Mouse (Mus musculus) spleen, adult 18-20 months (tissue): ENCODE data around the gene Inka1.
"Not testable (repeated sequence)": the region's sequence is repeated elsewhere in the genome, so short reads cannot be mapped to it uniquely, and the experiment has no call there.

Source experiments
- DNase-seq, 2 experiments: peaks; one replicate each; pipeline ENCODE4 v3.0.0; 2022; ENCODE audit warnings: mixed read lengths in 2 of 2

Inka1 gene

DNA sequence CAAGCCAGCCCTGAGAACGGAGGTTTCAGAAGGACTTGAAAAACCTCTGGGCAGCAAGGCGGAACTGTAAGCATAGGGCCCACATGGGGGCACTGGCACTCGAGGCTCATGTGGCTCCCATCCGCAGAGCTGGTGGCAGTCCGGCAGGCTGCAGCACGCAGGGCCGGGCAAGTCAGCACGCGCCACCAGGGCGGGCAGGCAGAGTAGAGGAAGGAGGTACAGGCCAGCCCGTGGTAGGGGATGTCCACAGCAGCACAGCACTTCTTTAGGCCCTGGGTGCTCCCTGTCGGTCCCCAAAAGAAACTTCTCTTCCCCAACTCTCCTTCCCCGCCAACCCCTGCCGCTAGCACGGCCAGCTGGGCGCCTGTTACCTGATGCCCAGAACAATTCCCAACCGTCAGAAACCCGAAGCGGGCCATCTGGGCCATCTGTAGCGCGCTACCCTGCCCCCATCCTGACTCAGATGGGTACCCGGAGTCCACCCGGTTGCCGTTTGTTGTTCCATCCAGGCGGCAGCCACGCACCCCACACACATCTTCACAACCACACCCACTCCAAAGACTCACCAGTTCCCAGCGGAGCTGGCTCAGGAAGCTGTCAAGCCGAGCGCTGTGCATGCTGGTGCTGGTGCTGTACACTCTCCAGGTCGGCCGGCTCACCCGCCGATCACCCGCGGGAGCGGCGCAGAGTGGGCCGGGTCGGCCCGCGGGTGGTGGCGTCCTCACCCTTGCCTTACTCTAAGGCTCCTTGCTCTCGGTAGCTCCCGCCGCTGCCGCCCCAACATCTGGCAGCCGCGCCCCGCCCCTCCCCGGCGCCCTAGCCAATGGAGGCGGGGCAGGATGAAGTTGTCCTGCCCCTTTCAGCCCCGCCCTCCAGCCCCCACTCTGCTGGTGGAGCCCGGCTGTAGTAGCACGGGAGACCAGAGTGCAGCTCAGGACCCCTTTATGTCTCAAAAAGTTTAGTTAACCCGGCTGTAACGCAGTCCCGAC is at the start of gene Inka1:
Gene Inka1 (minus strand): TSS at position 749 of the 989 bp plus-strand sequence.
- DNase-seq = peak; percentile 88 to 95

DNA sequence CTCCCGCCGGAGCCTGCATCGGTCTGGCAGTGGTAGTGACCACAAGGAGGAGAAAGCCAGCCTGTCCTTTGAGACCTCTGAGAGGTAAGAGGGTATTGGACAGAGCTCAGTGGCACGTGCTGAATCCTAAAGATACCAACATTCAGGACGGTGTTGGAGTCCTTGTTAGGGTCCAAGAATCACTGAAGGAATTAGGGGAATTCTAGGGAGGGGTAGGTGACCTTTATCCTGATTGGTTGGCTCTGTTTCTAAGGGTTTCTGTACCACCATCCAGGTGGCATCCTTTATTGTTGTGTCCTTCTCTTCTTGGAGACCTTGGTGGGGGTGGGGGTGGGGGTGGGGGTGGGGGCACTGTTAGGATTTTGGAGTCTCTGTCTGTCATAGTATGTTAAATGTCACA is 46.4 kb upstream of the Inka1 start:
- no peak for DNase-seq

DNA sequence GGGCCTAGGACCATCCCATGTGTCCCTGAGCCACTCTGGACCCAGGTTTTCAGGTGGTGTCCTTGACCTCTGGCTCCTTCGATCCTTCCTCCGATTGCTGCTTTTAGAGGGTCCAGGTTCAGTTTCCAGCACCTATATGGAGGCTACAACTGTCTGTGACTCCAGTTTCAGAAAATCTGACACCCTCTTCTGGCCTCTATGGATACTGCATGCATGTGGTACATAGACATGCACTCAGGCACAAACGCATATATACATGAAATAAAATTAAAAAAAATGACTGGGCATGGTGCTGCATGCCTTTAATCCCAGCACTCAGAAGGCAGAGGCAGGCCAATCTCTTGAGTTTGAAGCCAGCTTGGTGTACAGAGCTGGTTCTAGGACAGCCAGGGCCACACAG is 42.2 kb upstream of the Inka1 start:
- DNase-seq = no peak

DNA sequence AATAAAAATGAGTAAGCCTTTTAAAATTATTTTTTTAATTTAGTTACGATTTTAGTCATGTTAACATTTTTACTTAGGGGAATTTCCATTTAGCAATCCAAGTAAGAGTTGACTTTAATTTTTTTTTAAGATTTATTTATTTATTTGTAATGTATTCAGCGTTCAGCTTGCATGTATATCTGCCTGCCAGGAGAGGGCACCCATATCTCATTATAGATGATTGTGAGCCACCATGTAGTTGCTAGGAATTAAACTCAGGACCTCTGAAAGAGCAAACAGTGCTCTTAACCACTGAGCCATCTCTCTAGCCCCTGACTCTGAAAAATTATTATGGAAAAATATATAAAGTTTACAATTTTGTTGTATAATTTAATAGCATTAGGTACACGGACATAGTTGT is 40.9 kb upstream of the Inka1 start:
- no peak for DNase-seq

DNA sequence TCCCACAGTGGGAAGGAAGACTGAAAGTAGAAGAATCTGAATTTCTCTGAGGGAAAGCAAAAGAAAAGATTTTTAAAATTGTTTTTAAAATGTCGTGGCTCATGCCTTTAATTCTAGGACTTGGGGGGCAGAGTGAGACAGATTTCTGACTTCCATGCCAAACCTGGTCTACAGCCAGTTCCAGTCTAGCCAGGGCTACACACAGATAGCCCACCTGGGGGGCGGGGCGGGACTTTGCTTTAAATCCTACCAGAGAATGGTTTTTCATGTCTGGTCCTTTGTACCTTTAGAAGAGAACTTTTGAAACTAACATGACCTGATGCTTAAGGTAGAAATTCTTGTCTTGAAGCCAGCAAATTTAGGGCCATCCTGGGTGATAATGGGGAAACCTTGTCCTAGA is 37.5 kb upstream of the Inka1 start:
- no peak for DNase-seq

DNA sequence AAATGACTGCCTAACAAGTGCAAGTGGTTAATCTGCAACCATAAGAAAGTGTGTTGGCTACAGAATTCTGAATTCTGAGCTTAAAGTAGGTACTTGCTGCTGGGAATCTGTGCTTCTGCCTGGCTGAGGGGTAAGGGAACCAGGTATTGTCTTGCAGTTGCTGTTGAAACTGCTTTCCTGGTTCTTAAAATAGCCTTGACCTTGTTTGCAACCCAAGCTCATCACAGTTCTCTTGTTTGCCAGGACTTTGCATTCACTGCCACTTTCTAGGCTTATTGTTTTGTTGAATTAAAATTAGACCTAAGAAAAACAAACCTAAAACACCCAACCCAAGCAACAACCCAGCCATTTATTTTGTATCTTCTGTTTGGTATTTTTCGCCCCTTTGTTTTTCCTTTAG is 35.1 kb upstream of the Inka1 start:
- DNase-seq = no peak

DNA sequence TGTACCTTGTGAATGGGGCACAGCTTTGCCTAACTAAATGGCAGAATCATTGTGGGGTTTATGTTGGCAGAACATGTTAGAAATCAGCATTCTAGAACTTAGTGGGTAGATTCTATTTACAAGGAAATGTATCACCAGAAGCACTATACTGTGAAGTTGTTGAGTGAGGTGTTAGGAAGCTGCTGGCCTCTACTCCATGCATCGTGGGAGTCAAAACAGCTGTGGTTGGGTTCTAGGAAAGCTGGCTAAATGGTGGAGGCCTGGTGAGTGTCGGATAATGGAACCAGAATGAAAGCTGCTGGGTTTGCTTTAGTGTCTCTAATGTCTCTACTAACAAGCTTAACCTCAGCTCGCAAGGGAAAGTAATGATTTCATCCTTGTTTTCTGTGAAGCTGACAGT is 31.4 kb upstream of the Inka1 start:
- no peak for DNase-seq

DNA sequence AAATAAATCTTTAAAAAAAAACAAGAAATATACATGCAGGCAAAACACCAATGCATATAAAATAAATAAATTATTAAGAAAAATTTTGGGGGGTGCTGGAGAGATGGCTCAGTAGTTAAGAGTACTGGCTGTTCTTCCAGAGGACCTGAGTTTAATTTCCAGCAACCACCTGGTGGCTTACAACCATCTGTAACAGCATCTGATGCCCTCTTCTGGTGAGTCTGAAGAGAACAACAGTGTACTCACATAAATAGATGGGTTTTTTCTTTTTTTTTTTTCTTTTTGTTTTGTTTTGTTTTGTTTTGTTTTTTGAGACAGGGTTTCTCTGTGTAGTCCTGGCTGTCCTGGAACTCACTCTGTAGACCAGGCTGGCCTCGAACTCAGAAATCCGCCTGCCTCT is 27.9 kb upstream of the Inka1 start:
- not testable (repeated sequence) for DNase-seq

DNA sequence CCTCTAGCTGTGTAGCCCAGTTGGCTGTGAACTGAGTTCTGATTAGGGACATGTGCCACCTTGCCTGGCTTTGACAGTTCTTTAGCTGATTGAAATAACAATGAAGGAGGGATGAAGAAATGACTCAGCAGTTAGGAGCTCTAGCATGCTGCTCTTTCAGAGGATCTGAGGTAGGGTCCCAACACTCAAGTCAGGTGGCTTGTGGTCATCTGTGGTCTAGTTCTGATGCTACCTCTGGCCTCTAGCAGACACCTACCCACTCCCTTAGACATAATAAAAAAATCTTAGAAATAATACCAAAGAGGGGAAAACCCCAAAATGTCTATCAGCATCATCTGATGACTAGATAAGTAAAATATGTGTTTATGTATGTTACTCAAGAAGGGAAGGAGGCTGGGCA is 24.7 kb upstream of the Inka1 start:
- no peak for DNase-seq

DNA sequence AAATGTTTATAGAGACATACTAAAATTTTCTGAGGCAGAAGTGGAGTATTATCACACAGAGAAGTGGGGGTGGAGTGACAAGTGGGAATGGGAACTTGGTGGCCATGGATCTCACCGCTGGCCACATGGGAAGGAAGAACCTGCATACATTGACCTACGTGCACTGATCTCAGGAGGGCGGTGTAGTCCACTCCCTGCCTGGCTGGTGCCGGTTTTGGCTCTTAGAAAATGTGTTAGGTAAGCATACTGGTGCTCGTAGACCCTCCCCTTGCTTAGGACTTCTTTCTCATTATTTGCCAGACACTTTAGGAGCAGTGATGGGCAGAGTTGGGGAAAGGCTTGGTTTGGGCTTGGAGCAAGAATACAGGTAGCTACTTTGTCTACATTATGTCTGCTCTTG is 22.4 kb upstream of the Inka1 start:
- DNase-seq = no peak

DNA sequence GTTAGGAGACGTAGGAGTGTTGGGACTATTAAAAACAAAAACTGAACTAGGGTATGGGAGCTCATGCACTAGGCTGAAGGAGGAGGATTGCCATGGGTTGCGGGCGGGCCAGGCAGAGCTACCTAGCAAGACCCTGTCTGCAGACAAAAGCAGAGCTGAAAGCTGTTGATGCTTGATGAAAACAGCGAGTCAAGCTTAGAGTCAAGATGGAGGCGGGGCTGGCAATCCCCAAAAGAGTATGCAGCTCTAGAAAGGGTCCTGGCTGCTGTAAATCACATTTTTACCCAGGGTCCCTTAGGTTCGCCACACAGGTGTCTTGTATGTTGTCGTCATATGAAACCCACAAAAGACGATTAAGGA is 17.8 kb upstream of the Inka1 start:
- DNase-seq = peak in 1 of 2 experiments; percentile 16

DNA sequence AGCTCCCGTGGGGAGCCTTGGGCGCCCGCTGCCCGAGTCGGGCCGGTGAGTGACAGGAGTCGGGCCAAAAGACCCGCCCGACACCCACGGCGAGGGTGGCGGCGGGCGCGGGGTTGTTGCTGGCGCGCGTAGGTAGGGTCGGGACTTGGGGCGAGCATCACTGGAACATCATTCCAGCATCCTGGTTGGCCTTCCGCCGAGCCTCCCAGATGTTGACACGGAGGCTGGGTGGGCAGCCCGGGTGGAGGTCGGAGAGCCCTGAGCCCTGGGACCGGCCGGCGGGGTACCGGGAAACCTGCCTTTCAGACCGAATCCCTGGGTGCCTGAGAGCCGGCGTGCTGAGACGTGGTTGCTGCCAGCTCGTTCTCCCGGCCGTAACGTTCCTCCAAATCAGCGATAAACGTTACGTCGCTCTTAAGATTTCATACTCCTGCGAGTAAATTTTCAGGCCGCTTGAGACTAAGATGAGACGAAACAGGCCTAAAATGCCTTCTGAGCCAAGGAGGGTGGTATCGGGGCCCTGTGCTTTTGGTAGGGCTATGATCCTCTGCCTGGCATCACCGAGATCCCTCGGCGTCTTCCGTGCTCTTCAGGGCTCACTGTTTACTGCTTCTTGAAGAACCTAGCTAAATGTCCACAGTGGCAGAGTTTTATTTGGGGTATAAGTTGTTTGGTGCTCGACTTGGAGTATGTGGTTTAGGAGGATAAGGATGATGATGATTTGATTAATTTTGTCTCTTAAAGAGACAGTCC is 17.3 kb upstream of the Inka1 start:
- DNase-seq = no peak

DNA sequence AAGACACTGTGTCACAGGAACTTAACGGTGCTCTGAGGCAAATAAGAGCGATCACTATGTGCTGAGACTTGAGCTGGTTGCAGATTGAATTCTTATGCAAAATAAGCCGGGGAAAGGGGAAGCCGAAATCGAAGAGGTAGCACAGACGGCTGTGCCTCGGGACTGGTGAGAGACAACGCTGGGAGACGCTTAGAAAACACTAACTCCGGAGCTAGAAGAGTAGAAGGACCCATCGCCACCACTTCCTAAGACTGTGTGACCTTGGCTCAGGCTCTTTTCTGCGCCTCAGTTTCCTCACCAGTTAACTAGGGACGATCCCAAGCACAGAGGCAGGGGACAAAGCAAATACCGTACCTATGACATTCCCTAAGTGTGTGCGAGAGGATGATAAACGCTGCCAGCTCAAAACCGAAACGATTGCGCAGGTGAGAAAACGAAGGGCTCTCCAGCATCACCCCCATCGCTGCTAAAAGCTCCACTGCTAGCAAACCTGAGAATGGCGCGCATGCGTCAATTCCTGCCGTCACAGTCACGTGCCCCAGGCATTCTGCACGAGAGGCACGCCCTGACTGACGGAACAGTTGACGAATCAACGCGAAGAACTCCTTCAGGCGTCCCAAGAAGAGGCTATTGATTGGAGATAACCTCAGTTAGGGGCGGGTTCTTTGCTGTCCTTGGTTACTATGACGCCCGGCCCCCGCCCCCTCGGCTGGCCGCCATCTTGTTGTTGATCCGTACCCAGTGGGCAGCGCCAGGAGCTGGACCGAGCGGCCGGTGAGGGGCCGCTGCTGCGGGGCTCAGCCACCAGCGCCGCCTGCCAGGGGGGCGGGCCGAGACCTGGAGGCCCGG is 16.5 kb upstream of the Inka1 start, which contains the start of gene Ip6k1:
Gene Ip6k1 (plus strand): TSS at position 580 of the 849 bp plus-strand sequence.
- peak; percentile 99 for DNase-seq

DNA sequence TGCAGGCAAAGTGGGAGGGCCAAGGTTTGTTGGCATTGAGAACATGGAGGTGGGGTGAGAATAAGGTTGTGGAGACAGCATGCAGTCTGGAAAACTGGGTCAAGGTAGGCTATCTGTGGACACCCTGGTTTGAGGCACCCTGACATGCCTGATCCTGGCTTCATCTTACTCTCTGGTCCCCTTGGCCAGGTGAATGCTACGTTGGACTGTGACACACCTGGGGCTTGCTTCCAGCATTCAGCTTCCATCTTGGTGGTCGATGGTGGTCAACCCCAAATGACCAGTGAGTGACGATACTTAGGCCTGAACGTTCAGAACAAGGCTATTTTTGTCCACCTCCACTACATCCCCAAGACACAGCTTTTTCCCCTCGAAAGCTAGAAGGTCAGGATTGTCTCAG is 10.4 kb upstream of the Inka1 start, which contains the start of gene Gm20662:
Gene Gm20662 (plus strand): TSS at position 301 of the 400 bp plus-strand sequence.
- no peak for DNase-seq

DNA sequence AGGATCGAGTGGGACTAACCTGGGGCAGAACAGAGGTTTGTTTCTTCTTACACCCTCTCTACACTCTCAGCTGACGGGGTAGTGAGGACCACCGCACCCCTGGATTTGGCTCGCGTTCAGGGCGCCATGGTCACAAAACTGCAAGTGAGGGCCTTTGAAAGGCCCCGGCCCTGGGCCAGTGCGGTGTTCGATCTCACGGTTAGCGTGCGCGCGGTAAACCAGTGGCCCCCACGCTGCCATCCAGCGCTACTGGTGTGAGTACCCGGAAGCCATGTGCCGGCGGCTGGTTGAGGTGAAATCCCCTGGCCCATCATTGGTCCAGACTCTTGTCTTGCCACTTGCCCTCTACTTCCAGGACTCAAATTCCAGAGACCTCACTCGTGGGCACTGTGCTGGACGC is 9.8 kb upstream of the Inka1 start:
- DNase-seq = no peak

DNA sequence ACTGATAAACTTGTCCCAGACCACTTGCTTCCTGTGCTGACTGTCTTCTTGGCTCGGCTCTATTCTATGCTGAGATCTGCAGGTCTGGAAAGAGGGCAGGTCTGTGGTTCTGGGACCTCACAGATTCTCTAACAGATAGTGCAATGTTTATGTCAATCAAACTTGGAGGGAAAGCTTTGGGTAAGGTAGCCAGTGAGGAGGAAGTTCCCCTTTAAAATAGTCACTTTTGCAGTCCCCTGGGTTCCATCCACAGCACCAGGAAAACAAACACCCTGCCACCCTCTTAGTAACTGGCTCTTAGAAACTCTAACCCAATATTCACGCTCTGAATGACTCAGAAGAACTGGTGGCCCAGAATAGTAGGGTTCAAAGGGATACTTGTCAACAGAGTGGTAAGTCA is 8.8 kb upstream of the Inka1 start:
- DNase-seq = no peak

DNA sequence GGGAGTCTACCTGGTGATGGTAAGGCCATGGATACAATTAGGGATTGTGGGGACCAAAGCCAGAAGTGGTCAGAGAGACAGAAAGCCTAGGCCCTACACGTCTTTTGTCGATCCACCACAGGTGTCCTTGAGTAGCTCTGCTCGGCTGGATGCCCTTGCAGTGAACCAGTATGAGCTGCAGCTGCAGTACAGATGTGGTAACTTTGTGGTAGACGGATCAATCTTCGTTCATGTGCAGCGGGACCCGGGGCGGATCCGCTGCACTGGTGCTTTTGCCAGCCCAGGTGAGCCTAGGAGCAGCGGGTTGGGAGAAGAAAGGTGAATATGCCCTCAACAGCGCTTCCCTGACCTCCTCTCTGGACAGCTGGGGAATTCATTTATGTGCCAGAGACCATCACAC is 7.3 kb upstream of the Inka1 start:
- DNase-seq = no peak

DNA sequence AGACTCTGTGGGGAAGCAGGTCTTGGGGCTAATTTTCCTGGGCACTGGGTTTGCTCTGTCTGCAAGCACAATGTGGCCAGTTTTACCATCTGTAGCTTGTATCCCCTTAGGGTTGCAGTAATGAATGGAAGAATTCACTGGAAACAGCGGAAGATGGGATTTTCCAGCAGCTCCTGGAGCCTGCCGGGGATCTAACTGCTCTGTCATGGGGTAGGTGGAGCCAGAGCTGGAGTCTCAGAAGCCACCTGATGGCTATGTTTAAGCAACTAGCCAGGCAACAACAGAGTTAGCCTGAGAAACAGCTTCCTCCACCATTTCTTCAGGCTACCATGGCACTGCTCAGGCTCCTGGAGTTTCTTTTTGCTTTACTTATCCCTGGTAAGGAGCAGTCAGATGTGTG is 6.5 kb upstream of the Inka1 start, which contains the start of gene Cdhr4:
Gene Cdhr4 (plus strand): TSS at position 301 of the 400 bp plus-strand sequence.
- DNase-seq = no peak

DNA sequence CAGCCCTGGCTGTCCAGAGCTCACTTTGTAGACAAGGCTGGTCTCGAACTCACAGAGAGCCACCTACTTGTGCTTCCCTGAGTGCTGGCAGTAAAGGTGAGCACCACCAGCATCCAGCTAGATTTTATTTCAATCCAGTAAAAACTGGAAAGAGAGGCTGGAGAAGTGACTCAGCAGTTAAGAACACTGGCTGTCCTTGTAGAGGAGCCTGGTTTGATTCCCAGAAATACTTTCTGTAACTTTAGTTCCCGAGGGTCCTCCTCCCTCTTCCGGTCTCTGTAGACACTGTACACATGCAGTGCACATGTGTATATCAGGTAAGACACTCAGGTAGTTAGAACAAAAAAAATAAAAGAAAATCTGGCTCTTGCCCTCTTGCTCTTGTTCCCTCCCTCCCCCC is 2.3 kb upstream of the Inka1 start:
- no peak for DNase-seq

DNA sequence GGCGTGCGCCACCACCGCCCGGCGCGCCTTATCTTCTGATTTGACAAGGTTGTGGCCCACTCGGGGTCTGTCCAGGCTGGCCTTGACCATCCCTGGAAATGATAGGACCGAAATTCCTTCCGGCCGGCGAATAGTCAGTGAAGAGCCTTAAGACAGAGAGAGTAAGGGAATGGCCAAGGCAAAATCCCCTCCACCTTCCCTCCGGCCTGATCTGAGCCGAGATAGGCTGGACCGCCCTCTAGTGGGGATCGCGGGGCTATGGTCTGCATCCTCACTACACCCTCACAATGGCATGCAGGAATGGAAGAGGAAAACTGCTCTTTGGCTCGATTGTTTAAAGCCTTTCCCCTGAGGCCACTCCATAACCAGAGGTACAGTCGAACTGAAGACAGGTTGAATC is 697 bp upstream of the Inka1 start:
- DNase-seq = peak; percentile 72 to 81

DNA sequence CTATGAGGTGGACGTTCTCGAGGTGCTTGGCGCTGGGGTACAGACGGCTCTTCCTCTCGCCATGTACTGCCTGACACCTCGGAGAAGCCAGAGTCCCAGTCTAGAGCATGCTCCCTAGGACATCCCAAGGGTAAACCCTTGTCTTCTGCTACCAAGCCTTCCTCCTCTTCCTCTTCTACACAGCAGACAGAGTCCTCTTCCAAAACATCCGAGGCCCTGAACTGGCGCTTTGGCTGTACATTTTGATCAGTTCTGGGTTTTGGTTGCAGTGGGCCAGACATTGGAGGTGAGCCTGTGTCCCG is 974 bp downstream of the Inka1 start:
- no peak for DNase-seq

DNA sequence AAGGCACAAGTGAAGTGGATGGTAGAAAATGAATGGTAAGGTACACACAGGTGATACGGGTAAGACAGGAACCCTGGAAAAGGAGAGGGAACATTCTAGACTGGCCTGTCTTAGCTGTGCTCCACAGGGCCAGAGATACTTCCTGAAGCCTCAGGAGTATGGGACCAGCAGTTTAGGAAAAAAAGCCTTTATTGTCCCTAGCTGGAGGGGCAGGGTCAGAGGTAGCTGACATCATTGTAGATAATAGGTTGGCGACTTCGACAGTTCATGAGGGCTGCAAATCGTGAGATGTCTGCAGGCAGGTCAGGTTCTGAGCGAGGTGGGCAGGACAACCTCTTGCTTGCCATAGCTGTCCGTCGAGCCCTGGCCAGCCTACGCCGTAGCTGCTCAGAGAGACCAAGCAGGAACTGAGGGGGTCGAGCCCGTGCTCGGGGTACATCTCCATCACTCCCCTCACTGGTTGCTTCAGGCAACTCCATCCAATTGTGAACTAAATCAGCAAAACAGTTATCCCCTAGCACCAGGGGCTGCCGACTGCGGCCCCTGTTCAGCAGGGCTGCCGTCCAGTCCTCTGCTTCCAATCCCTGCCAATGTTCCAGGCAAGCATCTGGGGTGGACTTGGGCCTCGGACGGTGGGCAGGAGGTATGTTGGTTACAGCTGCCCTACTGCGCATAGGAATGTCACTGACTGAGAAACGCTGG is 1.5 kb downstream of the Inka1 start:
- DNase-seq = no peak
